Mouse (Mus musculus): ENCODE data around the gene Atp5j. TPM values are rescaled to one million over a fixed set of nuclear protein-coding genes. Genes with fewer than 3 reads are reported as not detected.

The Atp5j gene
- polyA plus RNA-seq, 1 experiment, result 361 TPM

- Histone ChIP-seq H3K36me3 (ENCODE audit: control insufficient read depth, insufficient read depth) (peaks cover 6% of the 10 kb centered on the region), H3K4me2 (ENCODE audit: low read depth) (no peak overlapping the region), H3K27me3 (ENCODE audit: control insufficient read depth, insufficient read depth, insufficient read length) (no peaks in the 10 kb centered on the region), H3ac (ENCODE audit: control insufficient read depth, insufficient read length) (no peak overlapping the region), H3K4me3 (no peak overlapping the region), H3K79me2 (ENCODE audit: control insufficient read depth, insufficient read depth) (no peaks in the 10 kb centered on the region)
- TF ChIP-seq POLR2AphosphoS2 (IDR thresholded peaks at IDR 0.05; ENCODE audit: insufficient read length, low read depth), result no peak
- TF ChIP-seq USF1 (IDR thresholded peaks at IDR 0.05; ENCODE audit: low read depth), result peak; percentile 31
Measured at GRCm38 (mm10) chr16:84864656-84865055, 29.2 kb upstream of the Atp5j start.

- no peak overlapping the region for H3K4me3 ChIP-seq
- TF ChIP-seq MYOD1 (IDR thresholded peaks at IDR 0.05; ENCODE audit: control insufficient read depth in 1 of 3, insufficient read length in 2 of 3, low read depth in 2 of 3), result no peak
- no peak for TF ChIP-seq POLR2AphosphoS2 (IDR thresholded peaks at IDR 0.05; ENCODE audit: insufficient read length, low read depth)
- no peak for TF ChIP-seq MAX (IDR thresholded peaks at IDR 0.05; ENCODE audit: low read depth)
- no peak for TF ChIP-seq TCF12 (IDR thresholded peaks at IDR 0.05; ENCODE audit: insufficient read depth, poor library complexity, severe bottlenecking)
- no peak for TF ChIP-seq TCF3 (IDR thresholded peaks at IDR 0.05; ENCODE audit: insufficient read length, low read depth)
- no peak for TF ChIP-seq SRF (IDR thresholded peaks at IDR 0.05; ENCODE audit: control insufficient read depth, insufficient read length, low read depth)
- TF ChIP-seq MYOG (IDR thresholded peaks at IDR 0.05; ENCODE audit: control insufficient read depth in 1 of 3, insufficient read depth in 1 of 3, insufficient read length in 2 of 3, low read depth in 2 of 3), result no peak
- TF ChIP-seq CEBPB (IDR thresholded peaks at IDR 0.05; ENCODE audit: insufficient read depth, poor library complexity, severe bottlenecking), result no peak
- no peak for TF ChIP-seq USF1 (IDR thresholded peaks at IDR 0.05; ENCODE audit: low read depth)
- TF ChIP-seq E2F4 (IDR thresholded peaks at IDR 0.05; ENCODE audit: insufficient read depth), result no peak
- no peak for TF ChIP-seq POLR2A (IDR thresholded peaks at IDR 0.05; ENCODE audit: insufficient read length, low read depth)
- TF ChIP-seq REST (IDR thresholded peaks at IDR 0.05; ENCODE audit: insufficient read depth, insufficient read length), result no peak
- no peaks in the 10 kb centered on the region for H3K27me3 ChIP-seq (ENCODE audit: control insufficient read depth, insufficient read depth, insufficient read length)
- peaks cover 52% of the 10 kb centered on the region for H3K36me3 ChIP-seq (ENCODE audit: control insufficient read depth, insufficient read depth)
- no peak overlapping the region for H3ac ChIP-seq (ENCODE audit: control insufficient read depth, insufficient read length)
- H3K79me2 ChIP-seq (ENCODE audit: control insufficient read depth, insufficient read depth), result no peaks in the 10 kb centered on the region
- H3K4me2 ChIP-seq (ENCODE audit: low read depth), result no peak overlapping the region
Measured at GRCm38 (mm10) chr16:84853492-84853891, 18.1 kb upstream of the Atp5j start.

- H3K27me3 ChIP-seq (ENCODE audit: control insufficient read depth, insufficient read depth, insufficient read length), result no peaks in the 10 kb centered on the region
- no peak overlapping the region for H3K4me2 ChIP-seq (ENCODE audit: low read depth)
- peaks cover 33% of the 10 kb centered on the region for H3K79me2 ChIP-seq (ENCODE audit: control insufficient read depth, insufficient read depth)
- H3ac ChIP-seq (ENCODE audit: control insufficient read depth, insufficient read length), result no peak overlapping the region
- TF ChIP-seq REST (IDR thresholded peaks at IDR 0.05; ENCODE audit: insufficient read depth, insufficient read length) (no peak), E2F4 (IDR thresholded peaks at IDR 0.05; ENCODE audit: insufficient read depth) (no peak), TCF3 (IDR thresholded peaks at IDR 0.05; ENCODE audit: insufficient read length, low read depth) (no peak), SRF (IDR thresholded peaks at IDR 0.05; ENCODE audit: control insufficient read depth, insufficient read length, low read depth) (no peak), POLR2AphosphoS2 (IDR thresholded peaks at IDR 0.05; ENCODE audit: insufficient read length, low read depth) (no peak), CEBPB (IDR thresholded peaks at IDR 0.05; ENCODE audit: insufficient read depth, poor library complexity, severe bottlenecking) (no peak), MYOD1 (IDR thresholded peaks at IDR 0.05; ENCODE audit: control insufficient read depth in 1 of 3, insufficient read length in 2 of 3, low read depth in 2 of 3) (no peak), USF1 (IDR thresholded peaks at IDR 0.05; ENCODE audit: low read depth) (no peak), TCF12 (IDR thresholded peaks at IDR 0.05; ENCODE audit: insufficient read depth, poor library complexity, severe bottlenecking) (no peak), MYOG (IDR thresholded peaks at IDR 0.05; ENCODE audit: control insufficient read depth in 1 of 3, insufficient read depth in 1 of 3, insufficient read length in 2 of 3, low read depth in 2 of 3) (no peak), MAX (IDR thresholded peaks at IDR 0.05; ENCODE audit: low read depth) (no peak), POLR2A (IDR thresholded peaks at IDR 0.05; ENCODE audit: insufficient read length, low read depth) (no peak)
- peaks cover 24% of the 10 kb centered on the region for H3K36me3 ChIP-seq (ENCODE audit: control insufficient read depth, insufficient read depth)
- H3K4me3 ChIP-seq, result no peak overlapping the region
Measured at GRCm38 (mm10) chr16:84838576-84838975, 3.2 kb upstream of the Atp5j start.

GRCm38 (mm10) chr16:84835823-84836743, 658 bp upstream of the Atp5j start:
- peaks cover 53% of the 10 kb centered on the region for H3K79me2 ChIP-seq (ENCODE audit: control insufficient read depth, insufficient read depth)
- peak overlapping the region; percentile 90 for H3K4me3 ChIP-seq
- no peaks in the 10 kb centered on the region for H3K27me3 ChIP-seq (ENCODE audit: control insufficient read depth, insufficient read depth, insufficient read length)
- peak overlapping the region; percentile 95 for H3ac ChIP-seq (ENCODE audit: control insufficient read depth, insufficient read length)
- TF ChIP-seq MAX (IDR thresholded peaks at IDR 0.05; ENCODE audit: low read depth), result no peak
- TF ChIP-seq TCF3 (IDR thresholded peaks at IDR 0.05; ENCODE audit: insufficient read length, low read depth), result no peak
- TF ChIP-seq CEBPB (IDR thresholded peaks at IDR 0.05; ENCODE audit: insufficient read depth, poor library complexity, severe bottlenecking), result no peak
- TF ChIP-seq MYOG (IDR thresholded peaks at IDR 0.05; ENCODE audit: control insufficient read depth in 1 of 3, insufficient read depth in 1 of 3, insufficient read length in 2 of 3, low read depth in 2 of 3), result no peak
- no peak for TF ChIP-seq SRF (IDR thresholded peaks at IDR 0.05; ENCODE audit: control insufficient read depth, insufficient read length, low read depth)
- TF ChIP-seq REST (IDR thresholded peaks at IDR 0.05; ENCODE audit: insufficient read depth, insufficient read length), result no peak
- no peak for TF ChIP-seq MYOD1 (IDR thresholded peaks at IDR 0.05; ENCODE audit: control insufficient read depth in 1 of 3, insufficient read length in 2 of 3, low read depth in 2 of 3)
- peak; percentile 66 for TF ChIP-seq POLR2AphosphoS2 (IDR thresholded peaks at IDR 0.05; ENCODE audit: insufficient read length, low read depth)
- no peak for TF ChIP-seq E2F4 (IDR thresholded peaks at IDR 0.05; ENCODE audit: insufficient read depth)
- peak; percentile 37 for TF ChIP-seq POLR2A (IDR thresholded peaks at IDR 0.05; ENCODE audit: insufficient read length, low read depth)
- no peak for TF ChIP-seq USF1 (IDR thresholded peaks at IDR 0.05; ENCODE audit: low read depth)
- H3K4me2 ChIP-seq (ENCODE audit: low read depth), result peak overlapping the region; percentile 77
- H3K36me3 ChIP-seq (ENCODE audit: control insufficient read depth, insufficient read depth), result peaks cover 7% of the 10 kb centered on the region

Measured in myocyte (in vitro differentiated cells).